Mouse (Mus musculus) limb, embryonic 15.5 days (tissue): Measurements from ENCODE around the gene Leng9. TPM values are rescaled to one million over a fixed set of nuclear protein-coding genes. Genes with fewer than 3 reads are reported as not detected.

Source experiments
- ATAC-seq: fragments of 200-750 bp; cut with Nextera tagmentation; 2 replicates; pipeline ENCODE4 v1.8.0; 2017; ENCODE audit warnings: low read depth, moderate TSS enrichment; ENCODE audit not compliant: insufficient number of reproducible peaks, low FRiP score, low TSS enrichment
- H3K27ac ChIP-seq: fragments of 300-500 bp; sonication (generic); 2 replicates; pipeline ENCODE4 v1.5.1; 2015; ENCODE audit warnings: moderate library complexity, mild to moderate bottlenecking, inconsistent platforms
- H3K27me3 ChIP-seq: fragments of 300-500 bp; sonication (generic); 2 replicates; pipeline ENCODE4 v1.6.1; 2015; ENCODE audit warnings: inconsistent platforms
- H3K36me3 ChIP-seq: fragments of 300-500 bp; sonication (generic); 2 replicates; pipeline ENCODE4 v1.6.1; 2015; ENCODE audit warnings: inconsistent platforms
- H3K4me1 ChIP-seq: fragments of 300-500 bp; sonication (generic); 2 replicates; pipeline ENCODE4 v1.6.1; 2015; ENCODE audit warnings: inconsistent platforms
- H3K4me2 ChIP-seq: fragments of 300-500 bp; sonication (generic); 2 replicates; pipeline ENCODE4 v1.6.1; 2015; ENCODE audit warnings: mild to moderate bottlenecking, inconsistent platforms
- H3K4me3 ChIP-seq: fragments of 300-500 bp; sonication (generic); 2 replicates; pipeline ENCODE4 v1.5.1; 2015; ENCODE audit warnings: mild to moderate bottlenecking, inconsistent platforms
- H3K9ac ChIP-seq: fragments of 300-500 bp; sonication (generic); 2 replicates; pipeline ENCODE4 v1.6.1; 2015; ENCODE audit warnings: inconsistent platforms
- H3K9me3 ChIP-seq: fragments of 300-500 bp; sonication (generic); 2 replicates; pipeline ENCODE4 v1.6.1; 2016; ENCODE audit warnings: inconsistent platforms
- WGBS: fragments of 180-500 bp; shearing (Covaris S2); methylation state at CpG from one replicate; pipeline ENCODE4 v1.1.7; 2015; 5-methylcytosine and 5-hydroxymethylcytosine counted together
- polyA plus RNA-seq: library from polyadenylated mRNA; unstranded; fragments of >200 nt; fragmentation: Nextera tagmentation; extraction: Ambion mirVana; gene quantifications from 2 replicates; pipeline ENCODE4 v1.2.1, GENCODE M21; 2015

Gene Leng9
- polyA plus RNA-seq, 1 experiment from 2014 or later: 6.2 TPM

DNA sequence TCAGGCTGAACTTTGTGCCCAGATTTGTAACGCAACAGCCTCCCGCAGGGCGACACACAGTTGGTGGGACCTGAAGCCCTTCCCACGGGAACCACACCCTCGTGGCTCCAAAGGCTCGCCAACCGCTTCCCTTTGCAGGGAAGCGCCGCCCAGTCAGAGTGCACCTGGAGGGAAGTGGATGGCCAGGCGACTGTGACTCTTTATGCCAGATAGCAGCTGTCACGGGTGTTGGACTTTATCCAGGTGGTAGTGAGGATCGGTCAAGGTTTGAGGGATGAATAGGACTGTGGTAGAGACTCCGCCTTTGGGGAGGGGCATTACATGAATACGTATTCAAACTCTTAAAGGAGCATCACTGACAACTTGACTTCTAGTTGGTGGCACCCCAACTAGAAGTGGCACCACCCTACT is 642 bp upstream of the Leng9 start:
- ATAC-seq: no peak
- peak overlapping the region; percentile 16 for H3K4me3 ChIP-seq
- peak overlapping the region; percentile 79; the same call in 1 of the 2 replicates for H3K4me2 ChIP-seq
- peaks cover 6% of the 10 kb centered on the region; the same call in 1 of the 2 replicates for H3K27me3 ChIP-seq
- H3K9ac ChIP-seq: no peak overlapping the region
- peaks cover 43% of the 10 kb centered on the region for H3K4me1 ChIP-seq
- H3K36me3 ChIP-seq: peaks cover 27% of the 10 kb centered on the region
- no peak overlapping the region for H3K27ac ChIP-seq
- 18% methylated on average over 14 of the region's 14 CpGs for WGBS
- H3K9me3 ChIP-seq: no peaks in the 10 kb centered on the region

DNA sequence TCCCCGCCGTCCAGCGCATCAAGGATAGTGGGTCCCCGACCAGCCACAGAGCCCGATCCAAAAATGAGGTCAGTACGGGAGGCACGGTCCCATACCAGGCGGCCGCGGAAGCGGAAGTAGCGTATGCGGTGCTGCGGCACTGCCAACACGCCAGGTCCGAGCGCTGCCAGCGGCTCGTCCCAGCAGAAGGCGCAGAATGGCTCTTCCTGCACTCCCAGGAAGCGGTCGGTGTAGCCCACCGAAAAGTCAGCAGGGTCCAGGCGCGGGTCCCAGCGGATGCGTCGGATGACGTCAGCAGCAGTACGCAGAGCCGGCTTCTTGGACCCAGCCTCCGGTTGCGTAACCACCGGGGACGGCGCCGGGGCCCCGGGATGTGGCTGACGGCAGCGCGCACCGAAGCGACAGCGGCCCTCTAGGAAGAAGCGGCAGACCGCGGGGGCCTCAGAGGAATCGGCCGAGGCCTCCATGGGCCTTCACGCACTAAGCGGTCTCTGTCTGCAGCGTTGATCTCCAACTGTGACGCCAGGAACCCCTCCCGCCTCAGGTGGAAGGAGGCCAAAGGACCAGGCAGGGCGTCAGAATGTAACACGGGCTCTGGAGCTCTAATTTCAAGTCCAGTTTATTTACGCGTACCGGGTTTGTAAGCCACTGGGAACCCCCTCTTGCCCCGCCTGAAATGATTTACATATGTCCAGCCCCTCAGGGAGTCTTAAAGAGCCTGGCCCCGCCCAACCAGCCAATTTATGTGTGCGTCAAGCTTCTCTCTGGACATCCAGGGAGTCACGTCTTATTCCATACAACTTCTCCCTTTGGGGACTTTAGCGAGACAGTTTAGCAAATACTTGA is 742 bp downstream of the Leng9 start:
- Histone ChIP-seq H3K9ac (peak overlapping the region; percentile 82), H3K4me2 (peak overlapping the region; percentile 79), H3K27ac (peak overlapping the region; percentile 98), H3K27me3 (peaks cover 6% of the 10 kb centered on the region; the same call in 1 of the 2 replicates), H3K4me3 (peak overlapping the region; percentile 71), H3K4me1 (peaks cover 37% of the 10 kb centered on the region), H3K9me3 (no peaks in the 10 kb centered on the region), H3K36me3 (peaks cover 41% of the 10 kb centered on the region)
- WGBS: 1% methylated on average over 64 of the region's 64 CpGs
- ATAC-seq: peak; percentile 70

DNA sequence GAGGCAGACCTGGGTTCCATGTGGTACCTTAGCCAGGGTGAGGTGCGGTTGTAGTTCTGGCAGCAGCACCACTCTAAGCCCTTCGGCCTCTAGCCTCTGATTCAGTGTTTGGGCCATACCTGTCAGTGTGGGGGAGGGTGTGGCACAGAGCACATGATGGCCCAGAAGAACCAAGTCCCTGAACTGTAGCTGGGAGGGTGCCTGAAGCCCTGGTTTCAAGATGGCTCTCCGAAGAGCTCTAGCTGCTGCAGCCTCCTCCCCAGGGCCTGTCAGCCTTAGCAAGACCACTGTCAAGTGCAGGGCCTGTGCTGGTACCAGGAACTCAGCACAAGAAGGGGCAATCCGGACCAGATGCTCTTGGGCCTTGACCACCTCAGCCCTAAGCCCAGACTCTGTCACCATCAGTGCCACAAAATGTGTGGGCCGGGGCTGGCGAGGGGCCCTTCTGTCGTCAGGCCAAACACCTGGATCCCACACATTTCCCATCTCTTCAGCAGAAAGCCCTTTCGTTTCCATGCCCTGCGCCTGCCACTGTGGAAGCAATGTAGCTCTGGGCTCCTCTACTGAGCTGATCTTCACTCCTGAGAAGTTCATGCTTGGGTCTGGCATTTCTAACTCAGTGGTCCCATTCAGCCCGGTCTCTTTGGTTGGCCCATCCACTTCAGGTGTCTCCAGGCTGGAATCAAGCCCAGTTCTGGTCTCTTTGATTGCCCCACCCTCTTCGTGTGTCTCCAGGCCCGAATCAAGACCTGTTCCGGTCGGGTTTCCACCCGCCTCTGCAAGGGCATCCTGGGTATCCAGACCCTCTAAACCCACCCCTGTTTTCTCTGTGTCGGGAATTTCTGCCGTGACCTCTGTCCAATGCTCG is 1.6 kb downstream of the Leng9 start:
- peak overlapping the region; percentile 79 for H3K4me2 ChIP-seq
- H3K4me1 ChIP-seq: peaks cover 37% of the 10 kb centered on the region
- H3K9ac ChIP-seq: peak overlapping the region; percentile 82
- peaks cover 6% of the 10 kb centered on the region; the same call in 1 of the 2 replicates for H3K27me3 ChIP-seq
- H3K4me3 ChIP-seq: peak overlapping the region; percentile 71
- peak; percentile 26; the same call in 1 of the 2 replicates for ATAC-seq
- 25% methylated on average over 18 of the region's 18 CpGs for WGBS
- H3K27ac ChIP-seq: peak overlapping the region; percentile 98
- no peaks in the 10 kb centered on the region for H3K9me3 ChIP-seq
- H3K36me3 ChIP-seq: peaks cover 49% of the 10 kb centered on the region

DNA sequence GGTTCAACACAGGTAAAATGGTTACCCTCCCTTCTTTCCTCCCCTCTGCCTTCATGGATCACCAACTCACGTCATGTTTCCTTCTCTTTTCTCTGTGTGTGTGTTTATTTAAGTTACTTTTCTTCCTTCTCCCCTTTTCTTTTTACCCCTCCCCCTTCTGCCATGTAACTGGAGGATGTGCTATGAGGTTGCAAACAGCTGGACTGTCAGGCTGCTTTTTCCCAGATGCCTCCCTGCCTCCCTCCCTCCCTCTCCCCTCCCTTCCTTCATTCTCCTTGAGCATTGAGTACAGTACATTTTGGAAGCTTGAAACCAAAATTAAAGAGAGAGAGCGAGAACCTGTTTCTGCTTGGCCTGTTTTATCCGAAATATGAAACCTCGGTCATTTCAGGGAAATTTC is 2.3 kb downstream of the Leng9 start:
- Histone ChIP-seq H3K9ac (no peak overlapping the region), H3K27ac (peak overlapping the region; percentile 98), H3K36me3 (peaks cover 57% of the 10 kb centered on the region), H3K4me2 (0 out of 2 replicates have a peak overlapping the region, but pooled peaks have one; percentile 79), H3K27me3 (peaks cover 6% of the 10 kb centered on the region; the same call in 1 of the 2 replicates), H3K4me3 (no peak overlapping the region; the same call in 1 of the 2 replicates), H3K9me3 (no peaks in the 10 kb centered on the region), H3K4me1 (peaks cover 37% of the 10 kb centered on the region)
- ATAC-seq: no peak
- WGBS: 76% methylated on average over 4 of the region's 4 CpGs

DNA sequence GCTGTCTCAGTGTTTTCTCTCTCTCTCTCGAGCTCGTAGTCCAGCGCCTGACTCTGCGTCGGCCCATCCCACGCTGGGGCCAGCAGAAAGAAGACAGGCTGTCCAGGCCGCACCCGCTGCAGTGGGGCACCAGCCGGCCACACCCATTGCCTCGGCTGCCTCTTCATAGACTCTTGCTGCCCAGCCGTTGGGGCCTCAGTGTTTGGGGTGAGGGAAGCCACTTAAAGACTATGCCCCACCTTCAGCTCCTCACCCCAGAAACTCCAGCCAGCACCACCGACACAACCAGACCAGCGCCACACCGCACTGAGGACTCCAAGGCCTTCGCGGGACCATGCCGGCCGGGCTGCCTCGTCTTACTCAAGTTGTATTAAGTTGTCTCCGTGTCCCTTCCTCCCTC is 2.8 kb downstream of the Leng9 start:
- H3K27ac ChIP-seq: no peak overlapping the region
- H3K9ac ChIP-seq: no peak overlapping the region
- ATAC-seq: no peak
- no peak overlapping the region for H3K4me3 ChIP-seq
- WGBS: 83% methylated on average over 20 of the region's 20 CpGs
- H3K9me3 ChIP-seq: no peaks in the 10 kb centered on the region
- peaks cover 6% of the 10 kb centered on the region; the same call in 1 of the 2 replicates for H3K27me3 ChIP-seq
- peaks cover 61% of the 10 kb centered on the region for H3K36me3 ChIP-seq
- H3K4me2 ChIP-seq: no peak overlapping the region
- H3K4me1 ChIP-seq: peaks cover 37% of the 10 kb centered on the region

DNA sequence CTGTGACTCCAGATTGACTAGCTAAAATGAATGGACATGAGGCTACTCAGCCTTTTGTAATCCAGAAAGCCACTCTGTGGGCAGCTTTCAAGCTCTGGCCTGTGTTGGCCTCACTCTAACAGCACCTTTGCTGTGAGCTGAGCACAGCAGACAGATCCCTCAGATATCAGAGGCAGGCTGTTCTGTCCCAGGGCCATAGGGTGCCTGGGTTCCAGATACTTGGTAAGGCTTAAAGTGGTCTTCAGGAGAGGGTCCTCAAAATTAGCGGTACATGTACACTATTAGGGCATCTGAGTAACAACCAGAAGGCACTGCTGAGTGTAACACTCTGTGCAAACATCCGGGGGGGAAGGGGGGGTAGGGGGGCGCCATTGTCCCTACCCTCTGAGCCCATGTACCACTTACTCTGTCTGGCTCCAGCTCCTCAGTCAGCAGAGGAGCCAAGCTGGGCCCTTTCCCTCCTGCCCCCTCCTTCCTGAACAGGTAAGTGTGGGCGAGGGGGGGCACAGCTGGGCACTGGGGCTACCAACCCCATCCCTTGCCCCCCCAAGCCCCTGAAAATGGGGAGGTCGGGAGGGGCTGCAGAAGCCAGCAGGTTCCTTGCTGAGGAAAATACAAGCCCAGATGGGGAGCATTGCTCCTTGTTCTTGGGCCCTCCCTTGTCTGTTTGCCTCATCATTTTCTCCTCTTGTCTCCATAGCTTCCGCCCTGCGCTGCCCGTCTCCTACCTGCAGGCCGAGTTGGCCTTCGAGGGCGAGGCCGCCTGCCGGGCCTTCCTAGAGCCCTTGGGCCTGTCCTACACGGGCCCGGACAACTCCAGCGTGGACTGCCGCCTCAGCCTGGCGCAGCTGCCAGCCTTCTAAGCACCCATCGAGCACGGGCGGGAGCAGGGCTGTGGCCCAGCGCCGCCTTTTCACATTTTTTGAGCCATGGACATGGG is 3.7 kb downstream of the Leng9 start:
- 0 out of 2 replicates have a peak overlapping the region, but pooled peaks have one; percentile 11 for H3K27ac ChIP-seq
- peaks cover 70% of the 10 kb centered on the region for H3K36me3 ChIP-seq
- peaks cover 35% of the 10 kb centered on the region for H3K4me1 ChIP-seq
- peaks cover 4% of the 10 kb centered on the region; the same call in 1 of the 2 replicates for H3K27me3 ChIP-seq
- no peak overlapping the region for H3K9ac ChIP-seq
- ATAC-seq: no peak
- no peak overlapping the region for H3K4me2 ChIP-seq
- WGBS: 88% methylated on average over 23 of the region's 23 CpGs
- no peaks in the 10 kb centered on the region for H3K9me3 ChIP-seq
- no peak overlapping the region for H3K4me3 ChIP-seq

DNA sequence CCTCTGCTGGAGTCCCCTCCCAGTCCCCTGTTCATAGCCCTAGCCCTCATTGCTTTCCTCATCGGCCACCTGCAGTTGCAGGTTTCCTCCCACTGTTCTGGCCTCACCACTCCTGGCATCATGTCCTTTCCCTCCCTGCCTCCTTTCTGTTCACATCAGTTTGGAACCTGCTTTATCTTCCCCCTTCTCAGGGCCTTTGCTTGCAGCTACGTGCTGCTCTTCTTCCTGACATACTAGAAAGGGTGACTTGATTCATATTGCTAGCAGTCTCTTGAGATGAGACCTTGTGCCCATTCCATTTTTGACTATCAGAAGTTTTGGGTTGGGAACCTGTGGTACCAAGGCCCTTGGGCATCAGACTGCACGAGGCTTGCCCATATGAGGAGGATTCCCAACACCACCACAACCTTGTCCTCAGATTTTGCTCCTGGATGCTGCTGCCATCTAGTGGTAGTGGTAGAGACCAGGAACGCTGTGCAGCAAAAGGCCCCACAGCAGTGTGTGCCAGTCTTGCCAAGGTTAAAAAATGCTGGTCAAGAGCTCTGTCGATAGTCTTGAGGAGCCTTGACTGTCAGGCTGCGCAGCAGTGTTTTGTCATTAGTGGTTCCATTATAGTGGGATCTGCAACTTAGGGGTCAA is 4.5 kb downstream of the Leng9 start:
- 68% methylated on average over 6 of the region's 6 CpGs for WGBS
- ATAC-seq: no peak
- Histone ChIP-seq H3K27ac (no peak overlapping the region), H3K27me3 (no peaks in the 10 kb centered on the region), H3K36me3 (peaks cover 76% of the 10 kb centered on the region), H3K4me1 (peaks cover 28% of the 10 kb centered on the region), H3K9ac (no peak overlapping the region), H3K4me3 (no peak overlapping the region), H3K9me3 (no peaks in the 10 kb centered on the region), H3K4me2 (no peak overlapping the region)

DNA sequence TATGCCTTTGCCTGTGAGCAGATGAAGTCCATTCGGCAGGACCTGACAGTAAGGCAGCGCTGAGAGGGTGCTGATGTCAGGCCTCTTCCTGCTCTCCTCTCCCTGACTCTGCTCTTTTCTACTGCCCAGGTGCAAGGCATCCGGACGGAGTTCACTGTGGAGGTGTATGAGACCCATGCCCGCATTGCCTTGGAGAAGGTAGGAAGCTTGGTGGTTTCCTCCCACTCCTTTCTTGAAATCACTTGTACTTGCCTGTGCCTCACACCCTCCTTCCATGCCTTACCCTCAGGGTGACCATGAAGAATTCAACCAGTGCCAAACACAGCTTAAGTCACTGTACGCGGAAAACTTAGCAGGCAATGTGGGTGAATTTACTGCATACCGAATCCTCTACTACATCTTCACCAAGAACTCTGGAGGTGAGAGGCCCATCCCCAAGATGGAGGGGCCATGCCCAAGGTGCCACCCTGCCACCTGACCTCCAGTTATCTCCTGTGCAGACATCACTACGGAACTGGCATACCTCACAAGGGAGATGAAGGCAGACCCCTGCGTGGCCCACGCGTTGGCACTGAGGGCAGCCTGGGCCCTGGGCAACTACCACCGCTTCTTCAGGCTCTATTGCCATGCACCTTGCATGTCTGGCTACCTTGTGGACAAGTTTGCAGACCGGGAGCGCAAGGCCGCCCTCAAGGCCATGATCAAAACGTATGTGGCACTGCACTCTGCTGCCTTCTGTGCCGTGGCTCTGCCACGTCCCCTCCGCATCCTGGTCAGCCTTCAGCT is 5.2 kb downstream of the Leng9 start:
- Histone ChIP-seq H3K4me2 (no peak overlapping the region), H3K9me3 (no peaks in the 10 kb centered on the region), H3K27ac (no peak overlapping the region), H3K4me3 (no peak overlapping the region), H3K27me3 (no peaks in the 10 kb centered on the region), H3K9ac (no peak overlapping the region), H3K4me1 (peaks cover 22% of the 10 kb centered on the region), H3K36me3 (peaks cover 83% of the 10 kb centered on the region)
- 95% methylated on average over 20 of the region's 20 CpGs for WGBS
- ATAC-seq: no peak

DNA sequence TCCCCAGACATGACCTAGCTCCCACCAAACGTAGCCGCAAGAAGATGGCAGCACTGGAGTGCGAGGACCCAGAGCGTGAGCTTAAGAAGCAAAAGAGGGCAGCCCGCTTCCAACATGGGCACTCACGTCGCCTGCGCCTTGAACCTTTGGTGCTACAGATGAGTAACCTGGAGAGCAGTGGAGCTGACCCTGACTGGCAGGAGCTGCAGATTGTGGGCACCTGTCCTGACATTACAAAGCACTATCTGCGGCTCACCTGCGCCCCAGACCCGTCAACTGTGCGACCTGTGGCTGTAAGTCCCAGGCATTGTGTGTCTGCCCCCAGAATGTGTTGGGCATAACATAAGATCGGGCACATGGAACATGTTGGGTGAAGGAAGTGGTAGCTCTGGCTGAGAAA is 6.1 kb downstream of the Leng9 start:
- no peaks in the 10 kb centered on the region for H3K27me3 ChIP-seq
- no peak overlapping the region for H3K9ac ChIP-seq
- no peak overlapping the region for H3K27ac ChIP-seq
- 96% methylated on average over 13 of the region's 13 CpGs for WGBS
- H3K36me3 ChIP-seq: peaks cover 92% of the 10 kb centered on the region
- H3K4me1 ChIP-seq: peaks cover 19% of the 10 kb centered on the region
- no peak overlapping the region for H3K4me3 ChIP-seq
- H3K4me2 ChIP-seq: no peak overlapping the region
- H3K9me3 ChIP-seq: no peaks in the 10 kb centered on the region
- ATAC-seq: no peak

DNA sequence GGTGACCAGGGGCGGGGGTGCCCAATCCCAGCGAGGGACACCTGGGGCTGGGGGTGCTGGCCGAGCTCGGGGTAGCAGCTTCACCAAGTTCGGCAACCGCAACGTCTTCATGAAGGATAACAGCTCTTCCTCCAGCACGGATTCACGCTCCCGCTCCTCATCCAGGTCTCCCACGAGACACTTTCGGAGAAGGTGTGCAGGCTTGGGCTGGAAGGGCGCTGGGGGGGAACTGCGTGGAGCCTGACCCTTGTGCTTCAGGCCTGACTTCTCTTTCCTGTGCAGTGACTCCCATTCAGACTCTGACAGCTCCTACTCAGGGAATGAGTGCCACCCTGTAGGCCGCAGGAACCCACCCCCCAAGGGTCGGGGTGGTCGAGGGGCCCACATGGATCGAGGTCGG is 6.7 kb downstream of the Leng9 start:
- H3K4me3 ChIP-seq: no peak overlapping the region
- no peaks in the 10 kb centered on the region for H3K27me3 ChIP-seq
- 97% methylated on average over 19 of the region's 19 CpGs for WGBS
- ATAC-seq: no peak
- no peak overlapping the region for H3K9ac ChIP-seq
- no peak overlapping the region for H3K27ac ChIP-seq
- H3K36me3 ChIP-seq: peaks cover 97% of the 10 kb centered on the region
- peaks cover 13% of the 10 kb centered on the region for H3K4me1 ChIP-seq
- H3K9me3 ChIP-seq: no peaks in the 10 kb centered on the region
- no peak overlapping the region for H3K4me2 ChIP-seq
